Mouse (Mus musculus) MEL (cell line): Measurements from ENCODE around the gene Cep78. TPM values are rescaled to one million over a fixed set of nuclear protein-coding genes. Genes with fewer than 3 reads are reported as not detected.

Source experiments
- DNase-seq: peaks from one replicate; pipeline ENCODE4 v3.0.0; 2011; ENCODE audit warnings: low read depth, low spot score
- H3K27ac ChIP-seq: 2 replicates; pipeline ENCODE4 v1.5.1; 2012; ENCODE audit warnings: low read depth, mild to moderate bottlenecking, control low read depth, low read length, moderate library complexity; ENCODE audit not compliant: control insufficient read depth
- H3K27me3 ChIP-seq, 2 experiments: fragments of 150-350 bp in 1 of 2; sonication (generic) in 1 of 2; 2 replicates each; pipeline ENCODE4 v1.6.1; 2012; ENCODE audit warnings: low read length in 2 of 2, mild to moderate bottlenecking in 2 of 2, improper control_type of control experiment in 1 of 2, moderate library complexity in 1 of 2; ENCODE audit not compliant: insufficient read depth in 2 of 2, control insufficient read depth in 1 of 2
- H3K36me3 ChIP-seq, 2 experiments: 2 replicates each; pipeline ENCODE4 v1.6.1; 2012 to 2014; ENCODE audit warnings: low read length in 2 of 2, improper control_type of control experiment in 1 of 2, inconsistent platforms in 1 of 2, mild to moderate bottlenecking in 1 of 2; ENCODE audit not compliant: insufficient read depth in 2 of 2, control insufficient read depth in 1 of 2
- H3K4me1 ChIP-seq, 2 experiments: fragments of 150-350 bp in 1 of 2; sonication (generic) in 1 of 2; 2 replicates each; pipeline ENCODE4 v1.6.1; 2012; ENCODE audit warnings: low read length in 2 of 2, improper control_type of control experiment in 1 of 2, mild to moderate bottlenecking in 1 of 2; ENCODE audit not compliant: insufficient read depth in 2 of 2, control insufficient read depth in 1 of 2
- H3K4me3 ChIP-seq, 2 experiments: fragments of 150-350 bp in 1 of 2; sonication (generic) in 1 of 2; 2 replicates each; pipeline ENCODE4 v1.5.1; 2012; ENCODE audit warnings: low read depth in 2 of 2, low read length in 2 of 2, mild to moderate bottlenecking in 2 of 2, moderate library complexity in 2 of 2, control low read depth in 1 of 2, improper control_type of control experiment in 1 of 2; ENCODE audit not compliant: control insufficient read depth in 1 of 2, insufficient read depth in 1 of 2
- H3K79me2 ChIP-seq: 2 replicates; pipeline ENCODE4 v1.6.1; 2012; ENCODE audit warnings: mild to moderate bottlenecking, low read length, moderate library complexity; ENCODE audit not compliant: control insufficient read depth, poor library complexity, insufficient read depth
- H3K9ac ChIP-seq: 2 replicates; pipeline ENCODE4 v1.6.1; 2012; ENCODE audit warnings: low read depth, mild to moderate bottlenecking, control low read depth, low read length, moderate library complexity; ENCODE audit not compliant: control insufficient read depth, poor library complexity, severe bottlenecking
- H3K9me3 ChIP-seq: fragments of 150-350 bp; sonication (generic); replicated peaks from 2 replicates; pipeline ENCODE4 v1.6.1; 2012; ENCODE audit warnings: mild to moderate bottlenecking, low read length, improper control_type of control experiment, moderate library complexity; ENCODE audit not compliant: insufficient read depth
- CHD1 ChIP-seq: IDR thresholded peaks from 2 replicates; pipeline ENCODE4 v1.6.1; 2012; ENCODE audit warnings: low read depth, mild to moderate bottlenecking, inconsistent platforms, low read length, improper control_type of control experiment
- E2F4 ChIP-seq: IDR thresholded peaks from 2 replicates; pipeline ENCODE4 v1.6.1; 2011; ENCODE audit warnings: low read depth, low read length, improper control_type of control experiment, borderline replicate concordance
- EP300 ChIP-seq, 2 experiments: IDR thresholded peaks; 2 replicates each; pipeline ENCODE4 v1.6.1; 2011; ENCODE audit warnings: improper control_type of control experiment in 2 of 2, low read length in 2 of 2, low read depth in 1 of 2, mild to moderate bottlenecking in 1 of 2
- ETS1 ChIP-seq: IDR thresholded peaks from 2 replicates; pipeline ENCODE4 v1.6.1; 2012; ENCODE audit warnings: low read depth, mild to moderate bottlenecking, inconsistent platforms, low read length, improper control_type of control experiment, moderate library complexity
- GATA1 ChIP-seq: IDR thresholded peaks from 2 replicates; pipeline ENCODE4 v1.6.1; 2011; ENCODE audit warnings: low read depth, low read length, improper control_type of control experiment
- HCFC1 ChIP-seq: IDR thresholded peaks from 2 replicates; pipeline ENCODE4 v1.6.1; 2012; ENCODE audit warnings: low read depth, mild to moderate bottlenecking, inconsistent platforms, low read length, improper control_type of control experiment, moderate library complexity
- JUND ChIP-seq: IDR thresholded peaks from 2 replicates; pipeline ENCODE4 v1.6.1; 2011; ENCODE audit warnings: low read depth, mild to moderate bottlenecking, improper control_type of control experiment, low read length
- KAT2A ChIP-seq: conservative IDR thresholded peaks from 2 replicates; pipeline ENCODE4 v1.6.1; 2012; ENCODE audit warnings: low read depth, low read length, improper control_type of control experiment, inconsistent platforms
- MAZ ChIP-seq: IDR thresholded peaks from 2 replicates; pipeline ENCODE4 v1.6.1; 2012; ENCODE audit warnings: low read depth, mild to moderate bottlenecking, inconsistent platforms, low read length, improper control_type of control experiment
- MEF2A ChIP-seq: IDR thresholded peaks from 2 replicates; pipeline ENCODE4 v1.6.1; 2014; ENCODE audit warnings: low read depth, mild to moderate bottlenecking, inconsistent platforms, low read length, improper control_type of control experiment; ENCODE audit not compliant: poor library complexity, insufficient replicate concordance, severe bottlenecking; ENCODE audit errors: extremely low read depth
- MXI1 ChIP-seq: IDR thresholded peaks from 2 replicates; pipeline ENCODE4 v1.6.1; 2011; ENCODE audit warnings: mild to moderate bottlenecking, low read depth, low read length, improper control_type of control experiment
- NELFE ChIP-seq: IDR thresholded peaks from 2 replicates; pipeline ENCODE4 v1.6.1; 2011; ENCODE audit warnings: low read depth, low read length, improper control_type of control experiment
- NRF1 ChIP-seq: IDR thresholded peaks from 2 replicates; pipeline ENCODE4 v1.6.1; 2014; ENCODE audit warnings: low read depth, mild to moderate bottlenecking, inconsistent platforms, low read length, improper control_type of control experiment, moderate library complexity; ENCODE audit not compliant: poor library complexity, insufficient read depth, severe bottlenecking
- POLR2A ChIP-seq, 2 experiments: IDR thresholded peaks; 2 replicates each; pipeline ENCODE4 v1.6.1; 2011 to 2012; ENCODE audit warnings: low read length in 2 of 2, mild to moderate bottlenecking in 2 of 2, control low read depth in 1 of 2, improper control_type of control experiment in 1 of 2, low read depth in 1 of 2, moderate library complexity in 1 of 2; ENCODE audit not compliant: control insufficient read depth in 1 of 2, insufficient read depth in 1 of 2, poor library complexity in 1 of 2
- POLR2AphosphoS5 ChIP-seq: IDR thresholded peaks from 2 replicates; pipeline ENCODE4 v1.6.1; 2012; ENCODE audit warnings: low read depth, borderline replicate concordance, mild to moderate bottlenecking, inconsistent platforms, low read length, moderate library complexity, mixed read lengths
- SIN3A ChIP-seq: IDR thresholded peaks from 2 replicates; pipeline ENCODE4 v1.6.1; 2012; ENCODE audit warnings: low read length, improper control_type of control experiment, inconsistent platforms
- SMC3 ChIP-seq: IDR thresholded peaks from 2 replicates; pipeline ENCODE4 v1.6.1; 2011; ENCODE audit warnings: low read depth, low read length, improper control_type of control experiment
- TAL1 ChIP-seq: IDR thresholded peaks from 2 replicates; pipeline ENCODE4 v1.6.1; 2012; ENCODE audit warnings: mild to moderate bottlenecking, inconsistent platforms, low read length, moderate library complexity, mixed read lengths
- TBP ChIP-seq: IDR thresholded peaks from 2 replicates; pipeline ENCODE4 v1.8.0; 2011; ENCODE audit warnings: low read depth, low read length, improper control_type of control experiment
- USF1 ChIP-seq: IDR thresholded peaks from 2 replicates; pipeline ENCODE4 v1.6.1; 2014; ENCODE audit warnings: low read depth, mild to moderate bottlenecking, inconsistent platforms, low read length, improper control_type of control experiment, moderate library complexity
- ZC3H11A ChIP-seq: IDR thresholded peaks from 2 replicates; pipeline ENCODE4 v1.6.1; 2012; ENCODE audit warnings: low read depth, mild to moderate bottlenecking, inconsistent platforms, low read length, improper control_type of control experiment
- ZKSCAN1 ChIP-seq: IDR thresholded peaks from 2 replicates; pipeline ENCODE4 v1.6.1; 2012; ENCODE audit warnings: low read depth, mild to moderate bottlenecking, inconsistent platforms, low read length, improper control_type of control experiment, moderate library complexity
- ZMIZ1 ChIP-seq: IDR thresholded peaks from 2 replicates; pipeline ENCODE4 v1.6.1; 2012; ENCODE audit warnings: low read depth, mild to moderate bottlenecking, inconsistent platforms, low read length, improper control_type of control experiment, moderate library complexity
- polyA plus RNA-seq, 2 experiments: library from polyadenylated mRNA; stranded (reverse) in 1 of 2; unstranded in 1 of 2; fragments of >175 nt in 1 of 2; fragments of >200 nt in 1 of 2; gene quantifications; 2 replicates each; pipeline versions ENCODE4 v1.2.1 to v1.2.4; 2012; ENCODE audit warnings: low replicate concordance in 2 of 2, low read depth in 1 of 2; ENCODE audit not compliant: insufficient read length in 2 of 2, insufficient read depth in 1 of 2, missing spikeins in 1 of 2
- total RNA-seq: library from RNA; depleted of rRNA; stranded (reverse); fragments of 300-350 nt; gene quantifications from 2 replicates; pipeline ENCODE4 v1.2.3, GENCODE M21; 2012

The Cep78 gene
- total and polyA plus RNA-seq, 3 experiments = 22.2 to 23.0 TPM; not detected in 1

DNA sequence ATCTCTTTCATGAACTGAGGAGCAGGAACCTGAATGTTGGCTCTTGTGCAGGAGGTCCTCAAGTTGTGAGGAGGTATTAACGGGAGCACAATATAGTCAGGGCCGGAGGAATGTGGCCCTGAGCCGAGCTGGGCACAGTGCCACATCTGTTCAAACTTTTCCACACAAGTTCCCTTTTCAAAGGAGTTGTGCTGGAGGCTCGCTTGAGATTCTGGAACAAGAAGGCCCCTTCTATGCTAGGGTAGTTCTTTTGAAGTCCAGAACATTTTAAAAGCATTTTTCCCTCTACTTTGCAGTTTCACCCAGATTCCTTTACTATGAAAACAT lies 59.1 kb downstream of the Cep78 start:
- H3K4me1 ChIP-seq = peaks cover 0 to 4% of the 10 kb centered on the region in 2 experiments; a peak in 2 of 4 replicates
- H3K9ac ChIP-seq = peak overlapping the region; percentile 92
- H3K27ac ChIP-seq = peak overlapping the region; percentile 98
- TF ChIP-seq EP300 (IDR thresholded peaks at IDR 0.05; ENCODE audit: low read depth in 1 of 2, low read length in 2 of 2) (no peak; a peak in 2 of 4 replicates), ZC3H11A (no peak), USF1 (no peak), POLR2A (IDR thresholded peaks at IDR 0.05; ENCODE audit: control insufficient read depth in 1 of 2, insufficient read depth in 1 of 2, low read depth in 1 of 2, low read length in 2 of 2, poor library complexity in 1 of 2) (no peak), ZKSCAN1 (no peak), NRF1 (no peak), KAT2A (no peak), JUND (no peak), POLR2AphosphoS5 (no peak), E2F4 (no peak), GATA1 (peak; percentile 16; the same call in 1 of the 2 replicates), MXI1 (no peak), MAZ (no peak), MEF2A (no peak), SIN3A (no peak), ZMIZ1 (no peak), NELFE (no peak), TBP (peak; percentile 67), CHD1 (no peak), HCFC1 (no peak), SMC3 (no peak), ETS1 (0 out of 2 replicates have a peak, but pooled peaks have one; percentile 41), TAL1 (no peak)
- H3K79me2 ChIP-seq = peaks cover 36% of the 10 kb centered on the region
- no peaks in the 10 kb centered on the region for H3K9me3 ChIP-seq
- H3K4me3 ChIP-seq = peak overlapping the region in 1 of 2 experiments; percentile 56; a peak in 1 of 4 replicates
- peaks cover 6 to 16% of the 10 kb centered on the region in 2 experiments for H3K36me3 ChIP-seq
- no peaks in the 10 kb centered on the region for H3K27me3 ChIP-seq
- peak; percentile 94 for DNase-seq
